Comparison of ENCODE assay signal across 8 mouse cellular contexts in genomic region chr5:126733470-126733869, GRCm38 (mm10).
DNase-seq lines count a peak whose midpoint lies in the region; ATAC-seq and TF ChIP-seq lines count a peak whose summit lies in the region.

No protein-coding gene starts in this region.

- H3K4me2 ChIP-seq in heart, embryonic 11.5 days = peak overlapping the region; percentile 57
- H3K4me2 ChIP-seq in kidney, embryonic 16.5 days (replicated peaks; ENCODE audit: low read depth, low read length) = peak overlapping the region; percentile 50
- H3K4me2 ChIP-seq in limb, embryonic 13.5 days (replicated peaks) = peak overlapping the region; percentile 65
- peak overlapping the region; percentile 15 for H3K4me2 ChIP-seq in myocyte (ENCODE audit: low read depth)

- DNase-seq in adrenal gland, postnatal 10 days = peak; percentile 79
- DNase-seq in embryo, embryonic 11 days = peak; percentile 87
- peak; percentile 47 for DNase-seq in testis, postnatal 14 days (ENCODE audit: low spot score)
- no peak for DNase-seq in spleen, adult 12 weeks (ENCODE audit: low spot score)

- H3K4me3 ChIP-seq in heart, embryonic 11.5 days (ENCODE audit: low read depth, low read length) = peak overlapping the region; percentile 19; the same call in 1 of the 2 replicates
- peak overlapping the region; percentile 22 for H3K4me3 ChIP-seq in kidney, embryonic 16.5 days (ENCODE audit: low read length)
- peak overlapping the region; percentile 33 for H3K4me3 ChIP-seq in limb, embryonic 13.5 days
- no peak overlapping the region for H3K4me3 ChIP-seq in myocyte

- no peaks in the 10 kb centered on the region for H3K27me3 ChIP-seq in heart, embryonic 11.5 days (ENCODE audit: control insufficient read depth, insufficient read depth, low read length)
- no peaks in the 10 kb centered on the region for H3K27me3 ChIP-seq in kidney, embryonic 16.5 days (ENCODE audit: insufficient read depth, low read length)
- H3K27me3 ChIP-seq in limb, embryonic 13.5 days = no peaks in the 10 kb centered on the region
- H3K27me3 ChIP-seq in myocyte (ENCODE audit: control insufficient read depth, insufficient read depth, insufficient read length) = no peaks in the 10 kb centered on the region

- H3K9ac ChIP-seq in heart, embryonic 11.5 days (ENCODE audit: low read depth, low read length) = 0 out of 2 replicates have a peak overlapping the region, but pooled peaks have one; percentile 39
- 0 out of 2 replicates have a peak overlapping the region, but pooled peaks have one; percentile 57 for H3K9ac ChIP-seq in kidney, embryonic 16.5 days (replicated peaks; ENCODE audit: low read length)
- no peak overlapping the region for H3K9ac ChIP-seq in limb, embryonic 13.5 days

- no peaks in the 10 kb centered on the region for H3K79me2 ChIP-seq in myocyte (ENCODE audit: control insufficient read depth, insufficient read depth)

- no peak overlapping the region for H3ac ChIP-seq in myocyte (ENCODE audit: control insufficient read depth, insufficient read length)

- no peaks in the 10 kb centered on the region for H3K9me3 ChIP-seq in heart, embryonic 11.5 days (replicated peaks; ENCODE audit: control insufficient read depth, low read length)
- H3K9me3 ChIP-seq in kidney, embryonic 16.5 days (ENCODE audit: low read length) = no peaks in the 10 kb centered on the region
- H3K9me3 ChIP-seq in limb, embryonic 13.5 days = no peaks in the 10 kb centered on the region

- ATAC-seq in heart, embryonic 11.5 days (replicated peaks; ENCODE audit: insufficient number of reproducible peaks, low FRiP score, low TSS enrichment) = no peak
- ATAC-seq in kidney, embryonic 16.5 days (ENCODE audit: low FRiP score, low TSS enrichment) = peak; percentile 75
- ATAC-seq in limb, embryonic 13.5 days (ENCODE audit: low FRiP score, low read depth) = no peak

- H3K36me3 ChIP-seq in heart, embryonic 11.5 days (ENCODE audit: control insufficient read depth, insufficient read depth, low read length) = no peaks in the 10 kb centered on the region
- no peaks in the 10 kb centered on the region for H3K36me3 ChIP-seq in kidney, embryonic 16.5 days (ENCODE audit: insufficient read depth, low read length)
- no peaks in the 10 kb centered on the region for H3K36me3 ChIP-seq in limb, embryonic 13.5 days
- H3K36me3 ChIP-seq in myocyte (ENCODE audit: control insufficient read depth, insufficient read depth) = no peaks in the 10 kb centered on the region

- no peak for TF ChIP-seq POLR2A in myocyte (IDR thresholded peaks at IDR 0.05; ENCODE audit: insufficient read length, low read depth)

- H3K4me1 ChIP-seq in heart, embryonic 11.5 days (ENCODE audit: control insufficient read depth, insufficient read depth, low read length) = no peaks in the 10 kb centered on the region
- H3K4me1 ChIP-seq in kidney, embryonic 16.5 days (ENCODE audit: insufficient read depth, low read length) = no peaks in the 10 kb centered on the region
- 0 out of 2 replicates have a peak, but pooled peaks cover 8% of the 10 kb centered on the region for H3K4me1 ChIP-seq in limb, embryonic 13.5 days

- WGBS in heart, embryonic 11.5 days (ENCODE audit: insufficient replicate concordance) = 9% methylated on average over 4 of the region's 15 CpGs
- 6% methylated on average over 5 of the region's 15 CpGs for WGBS in kidney, embryonic 16.5 days
- 10% methylated on average over 6 of the region's 15 CpGs for WGBS in limb, embryonic 13.5 days

- no peak overlapping the region for H3K27ac ChIP-seq in heart, embryonic 11.5 days (ENCODE audit: low read depth, low read length)
- H3K27ac ChIP-seq in kidney, embryonic 16.5 days (ENCODE audit: low read length) = no peak overlapping the region
- H3K27ac ChIP-seq in limb, embryonic 13.5 days = no peak overlapping the region

TF ChIP-seq in myocyte, 11 proteins besides CTCF, POLR2A, EP300 and RAD21:
- TF ChIP-seq E2F4 (IDR thresholded peaks at IDR 0.05; ENCODE audit: insufficient read depth) = no peak
- no peak for TF ChIP-seq SRF (IDR thresholded peaks at IDR 0.05; ENCODE audit: control insufficient read depth, insufficient read length, low read depth)
- no peak for TF ChIP-seq CEBPB (IDR thresholded peaks at IDR 0.05; ENCODE audit: insufficient read depth, poor library complexity, severe bottlenecking)
- no peak for TF ChIP-seq USF1 (IDR thresholded peaks at IDR 0.05; ENCODE audit: low read depth)
TF ChIP-seq in myocyte: peak in this region for 0.

Comparison
In these comparisons a context has a peak if more than half of its experiments do, and no peak if none do; other contexts are left out.
1. H3K4me2 ChIP-seq: peak in every context shown above with its lines; median percentile 65 in limb, embryonic 13.5 days; 57 in heart, embryonic 11.5 days; 50 in kidney, embryonic 16.5 days; 15 in myocyte.